10 mouse cellular contexts compared by ENCODE assay signal in the genomic region with DNA sequence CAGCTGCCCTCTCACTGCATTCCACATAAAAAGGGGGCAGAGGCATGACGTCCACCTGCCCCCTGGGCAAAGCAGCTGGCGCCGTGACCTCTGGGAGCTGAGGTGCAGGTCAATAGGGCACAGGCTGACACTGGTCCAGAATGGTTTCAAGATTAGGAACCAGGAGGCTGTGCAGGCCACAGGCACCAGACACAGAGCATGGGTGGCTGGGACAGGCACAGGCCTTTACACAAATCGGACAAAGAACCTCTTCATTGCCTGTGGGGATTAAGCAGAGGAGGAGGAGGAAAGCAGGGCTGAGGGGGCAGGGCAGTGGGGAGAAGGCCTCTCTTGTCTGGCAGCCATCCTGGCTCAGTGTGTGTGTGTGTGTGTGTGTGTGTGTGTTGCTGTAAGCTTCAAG. TPM values are rescaled to one million over a fixed set of nuclear protein-coding genes. Genes with fewer than 3 reads are reported as not detected.
DNase-seq lines count a peak whose midpoint lies in the region; ATAC-seq and TF ChIP-seq lines count a peak whose summit lies in the region.
"Had no signal": no experiment of that assay in that cellular context is flagged by ENCODE, and none has a peak within 500 bp of the region (broad histone marks: within the 10 kb centered on the region; RNA-seq: fewer than 3 reads in every experiment).

No protein-coding gene starts in this region.

- no peak overlapping the region for H3ac ChIP-seq in myocyte (ENCODE audit: control insufficient read depth, insufficient read length)

- WGBS in liver, adult 2 months: 42% methylated on average over 4 of the region's 4 CpGs
- 75% methylated on average over 4 of the region's 4 CpGs for WGBS in liver, embryonic 11.5 days
- WGBS in forebrain, embryonic 11.5 days: 21% methylated on average over 4 of the region's 4 CpGs

- no peak overlapping the region for H3K4me2 ChIP-seq in liver, embryonic 11.5 days
- H3K4me2 ChIP-seq in forebrain, embryonic 11.5 days (ENCODE audit: low read depth, low read length, severe bottlenecking): no peak overlapping the region
- no peak overlapping the region for H3K4me2 ChIP-seq in myocyte (ENCODE audit: low read depth)

- no peak overlapping the region for H3K4me3 ChIP-seq in liver, adult 2 months (ENCODE audit: insufficient read depth, low read depth, low read length)
- no peak overlapping the region for H3K4me3 ChIP-seq in liver, embryonic 11.5 days (ENCODE audit: low read depth, low read length)
- no peak overlapping the region for H3K4me3 ChIP-seq in forebrain, embryonic 11.5 days (ENCODE audit: low read depth, low read length)
- no peak overlapping the region for H3K4me3 ChIP-seq in myocyte

- ATAC-seq in liver, embryonic 11.5 days (replicated peaks; ENCODE audit: low FRiP score): no peak
- peak; percentile 72 for ATAC-seq in forebrain, embryonic 11.5 days (replicated peaks; ENCODE audit: low FRiP score)

- 0 out of 2 replicates have a peak, but pooled peaks cover 8% of the 10 kb centered on the region for H3K79me2 ChIP-seq in liver, adult 2 months (ENCODE audit: control insufficient read depth, insufficient read depth, low read length)
- no peaks in the 10 kb centered on the region for H3K79me2 ChIP-seq in myocyte (ENCODE audit: control insufficient read depth, insufficient read depth)

- DNase-seq in liver, adult 2 months (ENCODE audit: extremely low read depth, low read depth, low spot score): peak; percentile 42
- no peak for DNase-seq in liver, embryonic 11.5 days (ENCODE audit: low spot score)
- DNase-seq in forebrain, embryonic 11.5 days (ENCODE audit: low spot score): peak; percentile 70
- DNase-seq in layer of hippocampus, adult 9-11 months: peak; percentile 63
- no peak for DNase-seq in spleen, adult 18-20 months
- no peak for DNase-seq in adrenal gland, adult 8-10 months
- no peak for DNase-seq in urinary bladder, adult 18-20 months (ENCODE audit: low spot score in 2 of 2)
- DNase-seq: lung, adult 18-20 months had no signal

- no peak for TF ChIP-seq CTCF in liver, adult 2 months (IDR thresholded peaks at IDR 0.05; ENCODE audit: low read depth, low read length)

- H3K4me1 ChIP-seq in liver, adult 2 months (ENCODE audit: control insufficient read depth, insufficient read depth, low read length): peaks cover 3% of the 10 kb centered on the region
- peaks cover 3% of the 10 kb centered on the region; the same call in 1 of the 2 replicates for H3K4me1 ChIP-seq in liver, embryonic 11.5 days (replicated peaks; ENCODE audit: control insufficient read depth, insufficient read depth, low read length)
- H3K4me1 ChIP-seq in forebrain, embryonic 11.5 days (replicated peaks; ENCODE audit: control insufficient read depth, insufficient read depth, low read length): peaks cover 13% of the 10 kb centered on the region; the same call in 1 of the 2 replicates

- H3K27ac ChIP-seq in liver, adult 2 months (replicated peaks; ENCODE audit: insufficient read depth, low read depth, low read length): no peak overlapping the region
- H3K27ac ChIP-seq in liver, embryonic 11.5 days (ENCODE audit: low read depth, low read length): no peak overlapping the region
- peak overlapping the region; percentile 62 for H3K27ac ChIP-seq in forebrain, embryonic 11.5 days (ENCODE audit: low read depth, low read length)

- no peak for TF ChIP-seq POLR2A in liver, adult 2 months (IDR thresholded peaks at IDR 0.05; ENCODE audit: extremely low read depth, insufficient read depth, low read length)
- no peak for TF ChIP-seq POLR2A in myocyte (IDR thresholded peaks at IDR 0.05; ENCODE audit: insufficient read length, low read depth)

- H3K27me3 ChIP-seq in liver, adult 2 months (ENCODE audit: control insufficient read depth, insufficient read depth, low read length): no peaks in the 10 kb centered on the region
- no peaks in the 10 kb centered on the region for H3K27me3 ChIP-seq in liver, embryonic 11.5 days (replicated peaks; ENCODE audit: control insufficient read depth, insufficient read depth, low read length)
- H3K27me3 ChIP-seq in forebrain, embryonic 11.5 days (ENCODE audit: control insufficient read depth, insufficient read depth, low read length): no peaks in the 10 kb centered on the region
- no peaks in the 10 kb centered on the region for H3K27me3 ChIP-seq in myocyte (ENCODE audit: control insufficient read depth, insufficient read depth, insufficient read length)

- H3K9ac ChIP-seq in liver, adult 2 months (ENCODE audit: low read depth, low read length): no peak overlapping the region
- no peak overlapping the region for H3K9ac ChIP-seq in liver, embryonic 11.5 days (ENCODE audit: low read depth, low read length)
- 0 out of 2 replicates have a peak overlapping the region, but pooled peaks have one; percentile 18 for H3K9ac ChIP-seq in forebrain, embryonic 11.5 days (ENCODE audit: low read length)

- peaks cover 39% of the 10 kb centered on the region for H3K36me3 ChIP-seq in liver, adult 2 months (ENCODE audit: control insufficient read depth, insufficient read depth, low read length)
- H3K36me3 ChIP-seq in liver, embryonic 11.5 days (ENCODE audit: control insufficient read depth, insufficient read depth, low read length): peaks cover 19% of the 10 kb centered on the region
- H3K36me3 ChIP-seq in forebrain, embryonic 11.5 days (ENCODE audit: control insufficient read depth, insufficient read depth, low read length): peaks cover 2% of the 10 kb centered on the region; the same call in 1 of the 2 replicates
- H3K36me3 ChIP-seq in myocyte (ENCODE audit: control insufficient read depth, insufficient read depth): peaks cover 9% of the 10 kb centered on the region

- no peaks in the 10 kb centered on the region for H3K9me3 ChIP-seq in liver, embryonic 11.5 days (ENCODE audit: control insufficient read depth, low read length)
- H3K9me3 ChIP-seq in forebrain, embryonic 11.5 days (ENCODE audit: control insufficient read depth, low read length): no peaks in the 10 kb centered on the region
- H3K9me3 ChIP-seq: G1E had no signal

TF ChIP-seq in myocyte, 11 proteins besides CTCF, POLR2A, EP300 and RAD21:
- TF ChIP-seq MAX (IDR thresholded peaks at IDR 0.05; ENCODE audit: low read depth) (no peak), MYOG (IDR thresholded peaks at IDR 0.05; ENCODE audit: control insufficient read depth in 1 of 3, insufficient read depth in 1 of 3, insufficient read length in 2 of 3, low read depth in 2 of 3) (peak in 2 of 3 experiments; percentile 58 to 68), REST (IDR thresholded peaks at IDR 0.05; ENCODE audit: insufficient read depth, insufficient read length) (no peak), USF1 (IDR thresholded peaks at IDR 0.05; ENCODE audit: low read depth) (no peak), E2F4 (IDR thresholded peaks at IDR 0.05; ENCODE audit: insufficient read depth) (no peak), TCF3 (IDR thresholded peaks at IDR 0.05; ENCODE audit: insufficient read length, low read depth) (no peak), CEBPB (IDR thresholded peaks at IDR 0.05; ENCODE audit: insufficient read depth, poor library complexity, severe bottlenecking) (no peak), SRF (IDR thresholded peaks at IDR 0.05; ENCODE audit: control insufficient read depth, insufficient read length, low read depth) (no peak), MYOD1 (IDR thresholded peaks at IDR 0.05; ENCODE audit: control insufficient read depth in 1 of 3, insufficient read length in 2 of 3, low read depth in 2 of 3) (peak in 2 of 3 experiments; percentile 28 to 86), POLR2AphosphoS2 (IDR thresholded peaks at IDR 0.05; ENCODE audit: insufficient read length, low read depth) (no peak), TCF12 (IDR thresholded peaks at IDR 0.05; ENCODE audit: insufficient read depth, poor library complexity, severe bottlenecking) (no peak)

RNA-seq across cellular contexts. Expression of a gene that starts 5.8 kb away (rescaled TPM):
- total RNA-seq in liver, adult 2 months (2014; rRNA removed): 4.1 and 4.6 TPM in 2 replicates
- 10.0 and 10.9 TPM in 2 replicates for polyA plus RNA-seq in liver, adult 2 months (2012; rRNA removed)
- 7.7 TPM in 2 replicates for polyA plus RNA-seq in liver, embryonic 11.5 days (2014; fragmentation: Nextera tagmentation; extraction: Ambion mirVana)
- 11.6 and 11.7 TPM in 2 replicates for polyA plus RNA-seq in forebrain, embryonic 11.5 days (2014; fragmentation: Nextera tagmentation; extraction: Ambion mirVana)
- 10.5 TPM for polyA plus RNA-seq in myocyte (2012; fragmentation: generic; extraction: Trizol)
- total RNA-seq in adrenal gland, adult 8-10 months (2022): 1 to 10 TPM; 7.8 to 9.4 (median 9.1) TPM

RNA-seq across cellular contexts. Expression of a gene that starts 37.5 kb away (rescaled TPM):
- 17.5 and 25.6 TPM in 2 replicates for total RNA-seq in liver, adult 2 months (2014; rRNA removed)
- polyA plus RNA-seq in liver, adult 2 months (2012; rRNA removed): 10.3 and 13.8 TPM in 2 replicates
- 9.6 and 10.1 TPM in 2 replicates for polyA plus RNA-seq in liver, embryonic 11.5 days (2014; fragmentation: Nextera tagmentation; extraction: Ambion mirVana)
- polyA plus RNA-seq in forebrain, embryonic 11.5 days (2014; fragmentation: Nextera tagmentation; extraction: Ambion mirVana): 14.9 and 15.4 TPM in 2 replicates
- polyA plus RNA-seq in myocyte (2012; fragmentation: generic; extraction: Trizol): 7.2 TPM
- 10 to 100 TPM in 1 of 4 experiments, 1 to 10 TPM in 3; 6.4 to 22.9 (median 7.2) TPM for total RNA-seq in adrenal gland, adult 8-10 months (2022)

Comparison
In these comparisons a context has a peak if more than half of its experiments do, and no peak if none do; other contexts are left out.
1. DNase-seq: peak in liver, adult 2 months (single experiment), forebrain, embryonic 11.5 days (single experiment) and layer of hippocampus, adult 9-11 months (single experiment); none in liver, embryonic 11.5 days (single experiment), spleen, adult 18-20 months (0 of 2), adrenal gland, adult 8-10 months (single experiment) and urinary bladder, adult 18-20 months (0 of 2).